Mouse (Mus musculus) adrenal gland, postnatal 14 days (tissue): ENCODE results near the gene Hilpda. TPM values are rescaled to one million over a fixed set of nuclear protein-coding genes. Genes with fewer than 3 reads are reported as not detected.

Experiments
- total RNA-seq: library from RNA; stranded (reverse); gene quantifications from 2 replicates; pipeline ENCODE4 v1.2.3, GENCODE M21; 2021

Gene Hilpda
- total RNA-seq, 1 experiment from 2014 or later = 5.0 TPM

Other genes with a start within 250 kb of the Hilpda start
- 5.9 and 17.0 TPM in 2 replicates for gene Lep, start 212.3 kb upstream of the Hilpda start, total RNA-seq
- 29.7 and 31.8 TPM in 2 replicates for gene Rbm28, start 107.5 kb upstream of the Hilpda start, total RNA-seq
- 4.9 and 5.1 TPM in 2 replicates for gene Prrt4, start 92.9 kb upstream of the Hilpda start, total RNA-seq
- gene Impdh1, start 56.1 kb upstream of the Hilpda start, total RNA-seq = 252 and 482 TPM in 2 replicates
- gene Fam71f2, start 7.1 kb downstream of the Hilpda start, total RNA-seq = 0.41 TPM in 1 of 2 replicates, not detected in the other
- gene Fam71f1, start 46.7 kb downstream of the Hilpda start, total RNA-seq = not detected in 2 replicates
- gene Calu, start 75.6 kb downstream of the Hilpda start, total RNA-seq = 165 and 171 TPM in 2 replicates
- gene Opn1sw, start 116.0 kb downstream of the Hilpda start, total RNA-seq = not detected in 2 replicates
- gene Ccdc136, start 123.8 kb downstream of the Hilpda start, total RNA-seq = 4.9 and 6.3 TPM in 2 replicates
- gene Flnc, start 160.8 kb downstream of the Hilpda start, total RNA-seq = 4.2 and 5.3 TPM in 2 replicates
- gene Atp6v1f, start 195.2 kb downstream of the Hilpda start, total RNA-seq = 169 and 183 TPM in 2 replicates
- gene Atp6v1fnb, start 198.9 kb downstream of the Hilpda start, total RNA-seq = not detected in 2 replicates
- gene Kcp, start 235.5 kb downstream of the Hilpda start, total RNA-seq = 6.1 and 7.1 TPM in 2 replicates